ENCODE assay signal across 8 mouse cellular contexts in genomic region chr2:145382908-145383770, GRCm38 (mm10).
A peak's percentile ranks its signal among the peaks of the same experiment; 100 is the strongest.
DNase-seq lines count a peak whose midpoint lies in the region; ATAC-seq and TF ChIP-seq lines count a peak whose summit lies in the region.

No protein-coding gene starts in this region.

- TF ChIP-seq POLR2A in limb, embryonic 14.5 days (IDR thresholded peaks at IDR 0.05; ENCODE audit: borderline replicate concordance, extremely low read depth, insufficient read depth, insufficient read length), result no peak
- TF ChIP-seq POLR2A in heart, adult 2 months (IDR thresholded peaks at IDR 0.05; ENCODE audit: insufficient read depth, low read depth, low read length), result no peak

- no peak overlapping the region for H3K27ac ChIP-seq in forebrain, embryonic 14.5 days (ENCODE audit: low read depth, low read length)
- no peak overlapping the region for H3K27ac ChIP-seq in forebrain, embryonic 11.5 days (ENCODE audit: low read depth, low read length)
- H3K27ac ChIP-seq in limb, embryonic 14.5 days (replicated peaks; ENCODE audit: low read depth, low read length), result no peak overlapping the region; the same call in 1 of the 2 replicates
- no peak overlapping the region for H3K27ac ChIP-seq in heart, adult 2 months

- DNase-seq in forebrain, embryonic 14.5 days (ENCODE audit: low spot score), result peak; percentile 80
- no peak for DNase-seq in forebrain, embryonic 11.5 days (ENCODE audit: low spot score)
- DNase-seq in adrenal gland, postnatal 25 days, result peak; percentile 26
- DNase-seq in frontal cortex, postnatal 14 days (ENCODE audit: low spot score in 2 of 2), result peak; percentile 25
- DNase-seq in limb, embryonic 14.5 days (ENCODE audit: low spot score), result peak; percentile 80
- DNase-seq in yolk sac, embryonic 10.5 days (ENCODE audit: low spot score), result no peak
- DNase-seq in heart, adult 2 months, result no peak
- DNase-seq in urinary bladder, postnatal 4 days (ENCODE audit: low spot score in 2 of 2), result no peak

- H3K4me3 ChIP-seq in forebrain, embryonic 14.5 days (ENCODE audit: low read depth, low read length), result no peak overlapping the region
- H3K4me3 ChIP-seq in forebrain, embryonic 11.5 days (ENCODE audit: low read depth, low read length), result no peak overlapping the region
- H3K4me3 ChIP-seq in limb, embryonic 14.5 days (replicated peaks; ENCODE audit: low read length), result no peak overlapping the region
- no peak overlapping the region for H3K4me3 ChIP-seq in heart, adult 2 months

- H3K79me2 ChIP-seq in heart, adult 2 months (replicated peaks; ENCODE audit: control insufficient read depth, insufficient read depth, low read length), result no peaks in the 10 kb centered on the region

- no peaks in the 10 kb centered on the region for H3K36me3 ChIP-seq in forebrain, embryonic 14.5 days (ENCODE audit: control insufficient read depth, insufficient read depth, low read length)
- H3K36me3 ChIP-seq in forebrain, embryonic 11.5 days (ENCODE audit: control insufficient read depth, insufficient read depth, low read length), result no peaks in the 10 kb centered on the region
- no peaks in the 10 kb centered on the region for H3K36me3 ChIP-seq in limb, embryonic 14.5 days (ENCODE audit: control insufficient read depth, insufficient read depth, low read length)
- H3K36me3 ChIP-seq in heart, adult 2 months (ENCODE audit: control insufficient read depth, insufficient read depth, low read length), result no peaks in the 10 kb centered on the region

- ATAC-seq in forebrain, embryonic 14.5 days, result peak; percentile 90
- ATAC-seq in forebrain, embryonic 11.5 days (replicated peaks; ENCODE audit: low FRiP score), result no peak
- ATAC-seq in limb, embryonic 14.5 days (ENCODE audit: low FRiP score, low read depth), result peak; percentile 78

- no peak for TF ChIP-seq EP300 in heart, adult 2 months (IDR thresholded peaks at IDR 0.05; ENCODE audit: insufficient read depth, low read depth, low read length)

- no peak for TF ChIP-seq CTCF in heart, adult 2 months (IDR thresholded peaks at IDR 0.05)

- intact Hi-C loops in heart, adult 2 months (cut with DNase I), result no loop called here

- peaks cover 4% of the 10 kb centered on the region for H3K4me1 ChIP-seq in forebrain, embryonic 14.5 days (ENCODE audit: control insufficient read depth, insufficient read depth, low read length)
- H3K4me1 ChIP-seq in forebrain, embryonic 11.5 days (replicated peaks; ENCODE audit: control insufficient read depth, insufficient read depth, low read length), result no peaks in the 10 kb centered on the region
- peaks cover 6% of the 10 kb centered on the region; the same call in 1 of the 2 replicates for H3K4me1 ChIP-seq in limb, embryonic 14.5 days (ENCODE audit: control insufficient read depth, insufficient read depth, low read length)
- H3K4me1 ChIP-seq in heart, adult 2 months (ENCODE audit: control insufficient read depth, insufficient read depth, low read length), result no peaks in the 10 kb centered on the region; the same call in 1 of the 2 replicates

- WGBS in forebrain, embryonic 14.5 days, result 60% methylated on average over 13 of the region's 13 CpGs
- 76% methylated on average over 13 of the region's 13 CpGs for WGBS in forebrain, embryonic 11.5 days
- 54% methylated on average over 13 of the region's 13 CpGs for WGBS in limb, embryonic 14.5 days
- 78% methylated on average over 13 of the region's 13 CpGs for WGBS in heart, adult 2 months

- no peaks in the 10 kb centered on the region for H3K9me3 ChIP-seq in forebrain, embryonic 14.5 days (replicated peaks; ENCODE audit: control insufficient read depth, low read length)
- no peaks in the 10 kb centered on the region for H3K9me3 ChIP-seq in forebrain, embryonic 11.5 days (ENCODE audit: control insufficient read depth, low read length)
- no peaks in the 10 kb centered on the region for H3K9me3 ChIP-seq in limb, embryonic 14.5 days (ENCODE audit: control insufficient read depth, low read length)

- H3K9ac ChIP-seq in forebrain, embryonic 14.5 days (ENCODE audit: low read length), result no peak overlapping the region
- no peak overlapping the region for H3K9ac ChIP-seq in forebrain, embryonic 11.5 days (ENCODE audit: low read length)
- H3K9ac ChIP-seq in limb, embryonic 14.5 days (ENCODE audit: low read depth, low read length, severe bottlenecking), result no peak overlapping the region
- H3K9ac ChIP-seq in heart, adult 2 months (ENCODE audit: low read depth, low read length), result no peak overlapping the region

- no peak overlapping the region for H3K4me2 ChIP-seq in forebrain, embryonic 14.5 days (ENCODE audit: low read length)
- no peak overlapping the region for H3K4me2 ChIP-seq in forebrain, embryonic 11.5 days (ENCODE audit: low read depth, low read length, severe bottlenecking)
- no peak overlapping the region for H3K4me2 ChIP-seq in limb, embryonic 14.5 days (replicated peaks; ENCODE audit: low read depth, low read length, severe bottlenecking)

- no peaks in the 10 kb centered on the region for H3K27me3 ChIP-seq in forebrain, embryonic 14.5 days (replicated peaks; ENCODE audit: control insufficient read depth, insufficient read depth, low read length)
- H3K27me3 ChIP-seq in forebrain, embryonic 11.5 days (ENCODE audit: control insufficient read depth, insufficient read depth, low read length), result no peaks in the 10 kb centered on the region
- H3K27me3 ChIP-seq in limb, embryonic 14.5 days (ENCODE audit: control insufficient read depth, insufficient read depth, low read length), result no peaks in the 10 kb centered on the region
- H3K27me3 ChIP-seq in heart, adult 2 months (ENCODE audit: control insufficient read depth, insufficient read depth, low read length), result no peaks in the 10 kb centered on the region

Comparison
In these comparisons a context has a peak if more than half of its experiments do, and no peak if none do; other contexts are left out.
1. DNase-seq: peak in forebrain, embryonic 14.5 days (single experiment), adrenal gland, postnatal 25 days (single experiment), frontal cortex, postnatal 14 days (2 of 2) and limb, embryonic 14.5 days (single experiment); none in forebrain, embryonic 11.5 days (single experiment), yolk sac, embryonic 10.5 days (single experiment), heart, adult 2 months (0 of 2) and urinary bladder, postnatal 4 days (0 of 2).